Mouse (Mus musculus) fibroblast of lung, adult 2 months (primary cell): ENCODE data around the gene Gm49384.

Source experiments
- DNase-seq: peaks from one replicate; pipeline ENCODE4 v3.0.0-alpha.2; 2011; ENCODE audit warnings: low read depth

The Gm49384 gene

DNA sequence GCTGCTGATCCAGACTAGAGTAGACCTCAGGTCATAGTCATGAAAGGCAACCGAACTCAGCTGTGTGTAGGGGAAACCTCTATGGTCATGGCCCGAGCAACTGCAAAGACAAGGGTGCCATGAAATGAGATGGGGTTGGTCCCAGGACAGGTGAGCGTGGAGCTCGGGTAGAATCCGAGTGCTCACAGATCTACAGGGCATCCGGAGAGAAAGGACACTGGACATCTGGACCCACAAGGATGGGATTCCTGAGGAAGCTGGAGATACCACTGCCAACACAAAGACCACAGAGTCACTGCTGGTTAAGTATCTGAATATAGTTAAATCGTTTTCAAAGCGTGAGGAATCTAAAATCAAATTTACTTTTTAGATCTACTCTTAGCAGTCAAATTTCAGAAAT is 3.3 kb upstream of the Gm49384 start:
- DNase-seq = no peak

DNA sequence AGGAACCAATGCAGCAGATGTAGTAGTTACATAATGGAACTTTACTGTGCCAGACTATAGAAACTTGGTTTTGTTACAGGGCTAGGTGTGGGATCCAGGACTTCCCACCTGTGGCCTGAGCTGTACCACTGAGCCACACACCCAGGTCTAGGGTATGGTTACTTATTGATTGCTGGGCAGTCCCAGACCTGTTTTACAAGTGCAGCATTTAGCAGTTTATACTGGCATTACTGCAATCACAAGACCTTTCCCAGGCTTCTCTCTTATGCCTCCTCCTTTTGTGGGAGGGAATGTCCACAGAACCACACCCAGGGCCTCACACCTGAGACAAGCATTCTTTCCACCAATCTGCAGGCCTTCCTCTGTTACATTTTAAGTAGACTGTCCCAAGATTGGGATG is 5.1 kb downstream of the Gm49384 start:
- DNase-seq = no peak

DNA sequence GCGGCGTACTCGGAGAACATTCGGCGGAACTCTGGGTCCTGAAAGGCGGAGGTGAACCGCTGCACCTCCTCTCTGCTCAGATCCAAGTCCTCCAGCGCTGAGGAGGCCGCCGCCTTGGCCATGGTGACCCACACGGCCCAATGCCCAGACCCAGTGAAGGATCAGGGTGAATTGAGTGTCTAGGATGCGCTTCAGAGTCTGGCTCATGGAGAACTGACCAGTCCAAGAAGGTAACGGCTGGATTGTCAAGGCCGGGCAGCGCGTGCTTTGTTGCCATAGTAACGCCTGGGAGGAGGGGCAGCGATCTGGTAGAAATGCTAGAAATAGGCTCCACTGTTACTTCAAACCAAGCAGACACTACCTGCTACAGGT is 5.9 kb downstream of the Gm49384 start, which contains the start of gene Dnaaf2:
Gene Dnaaf2, minus strand, starts transcription at position 266 of the 372 bp plus-strand sequence.
- no peak for DNase-seq

DNA sequence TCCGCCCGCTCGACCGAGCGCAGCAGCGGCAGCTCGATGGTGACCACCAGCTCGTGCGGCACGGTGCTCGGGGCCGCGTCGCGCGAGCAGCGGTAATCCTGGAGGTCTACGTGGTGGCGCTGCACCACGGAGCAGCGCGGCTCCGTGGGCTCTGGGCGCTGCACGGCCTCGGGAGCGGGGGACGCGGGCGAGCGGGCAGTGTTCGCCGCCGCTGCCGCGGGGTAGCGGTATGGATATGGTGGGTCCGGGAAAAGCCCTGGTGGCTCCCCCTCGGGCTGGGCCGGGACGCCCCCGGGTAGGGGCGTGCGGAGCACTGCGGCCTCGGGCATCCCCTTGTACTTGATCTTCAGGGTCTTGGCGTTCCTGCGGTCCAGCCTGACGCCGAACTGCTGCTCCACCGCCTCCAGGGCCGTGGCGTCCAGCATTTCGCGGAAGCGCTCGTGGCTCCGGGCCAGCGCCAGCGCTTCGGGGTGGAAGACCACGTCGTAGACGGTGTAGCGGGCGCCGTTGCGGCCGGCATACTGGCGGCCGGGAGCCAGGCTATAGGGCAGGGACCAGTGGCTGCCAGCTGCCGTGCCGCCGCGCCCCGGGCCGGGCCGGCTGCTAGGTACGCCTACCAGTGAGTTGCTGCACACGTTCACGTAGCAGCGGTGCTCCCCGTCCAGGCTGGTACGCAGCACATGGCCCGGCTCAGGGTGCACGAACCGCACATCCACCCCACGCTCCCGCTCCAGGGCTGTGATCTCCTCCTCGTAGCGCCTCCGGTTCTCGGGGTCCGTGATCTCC is 6.5 kb downstream of the Gm49384 start:
- no peak for DNase-seq

DNA sequence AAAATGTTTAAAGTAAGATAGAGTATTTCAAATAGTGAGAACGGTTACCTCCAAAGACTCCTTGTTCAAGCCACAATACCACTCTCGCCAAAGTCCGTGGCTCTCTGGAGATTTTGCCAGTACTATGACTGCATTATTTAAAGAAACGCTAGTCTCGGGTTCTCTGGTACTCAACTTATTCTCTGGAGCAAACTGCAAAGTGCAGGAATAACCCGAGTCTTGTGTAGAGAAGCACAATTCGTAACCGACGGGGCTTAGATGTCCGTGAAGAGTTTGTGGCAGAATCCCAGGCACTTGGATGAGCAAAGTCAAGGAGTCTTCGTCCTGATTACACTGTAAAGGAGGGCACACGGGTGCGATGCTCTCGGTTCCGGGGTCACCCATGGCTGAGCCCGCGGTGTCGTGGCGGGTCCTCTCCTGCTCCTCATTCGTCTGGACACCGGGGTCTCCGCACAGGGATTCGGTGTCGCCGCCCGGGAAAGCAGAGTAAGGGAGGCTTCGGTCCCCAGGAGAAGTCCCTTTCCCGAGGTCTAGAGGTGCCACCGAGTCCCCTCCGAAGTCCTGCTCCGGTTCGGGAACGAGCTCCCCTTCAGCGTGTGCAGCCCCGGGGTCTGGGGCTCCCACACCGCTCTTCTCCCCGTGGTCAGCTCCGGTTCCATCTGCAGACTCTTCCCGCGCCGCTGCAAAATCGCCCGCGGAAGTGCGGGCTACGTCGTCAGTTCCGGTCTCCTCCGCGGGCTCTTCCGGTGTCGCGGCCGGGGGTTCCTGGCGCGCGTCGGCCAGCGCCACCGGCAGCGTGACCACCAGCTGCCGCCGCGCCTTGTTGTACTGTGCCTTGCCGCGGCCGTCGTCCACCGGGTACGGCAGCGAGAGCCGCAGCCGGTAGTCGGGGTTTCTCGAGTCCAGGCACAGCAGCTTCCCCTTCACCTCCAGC is 7.4 kb downstream of the Gm49384 start, which contains the start of gene Gm49383:
Gene Gm49383, minus strand, starts transcription at position 661 of the 934 bp plus-strand sequence.
- peak; percentile 29 for DNase-seq

DNA sequence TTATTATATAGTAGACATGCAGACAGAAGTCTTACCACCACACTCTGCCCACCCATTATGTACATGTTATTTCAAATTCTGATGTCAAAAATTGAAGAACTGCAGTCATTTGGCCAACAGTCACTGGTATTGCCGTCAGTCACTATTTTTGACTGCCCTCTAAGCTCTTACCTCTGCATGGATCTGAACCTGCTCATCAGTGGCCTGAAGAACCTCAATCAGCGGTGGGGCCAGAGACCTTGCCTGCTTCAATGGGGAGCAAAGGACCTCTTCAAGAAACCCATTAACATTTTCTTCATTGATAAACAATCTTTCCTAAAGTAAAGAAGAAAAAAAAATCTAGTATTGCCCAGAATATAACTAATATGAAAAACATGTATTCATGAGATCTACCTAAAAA is 11.4 kb downstream of the Gm49384 start:
- no peak for DNase-seq

DNA sequence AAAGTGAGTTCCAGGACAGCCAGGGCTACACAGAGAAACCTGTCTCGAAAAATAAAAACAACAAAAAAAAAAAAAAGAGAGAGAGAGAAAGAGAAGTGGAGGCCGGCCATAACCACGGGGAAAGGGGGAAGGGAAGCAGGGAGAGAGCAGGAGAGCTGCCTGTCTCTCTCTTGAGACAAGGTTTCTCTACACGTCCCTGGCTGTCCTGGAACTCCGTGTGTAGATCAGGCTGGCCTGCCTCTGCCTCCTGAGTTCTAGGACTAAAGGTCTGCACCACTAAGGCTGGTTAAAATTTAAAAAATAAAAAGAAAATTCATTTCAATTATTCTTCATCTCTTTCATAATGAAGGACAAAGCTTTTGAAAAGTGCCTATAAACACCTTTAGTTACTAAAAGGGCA is 12.7 kb downstream of the Gm49384 start:
- no peak for DNase-seq

DNA sequence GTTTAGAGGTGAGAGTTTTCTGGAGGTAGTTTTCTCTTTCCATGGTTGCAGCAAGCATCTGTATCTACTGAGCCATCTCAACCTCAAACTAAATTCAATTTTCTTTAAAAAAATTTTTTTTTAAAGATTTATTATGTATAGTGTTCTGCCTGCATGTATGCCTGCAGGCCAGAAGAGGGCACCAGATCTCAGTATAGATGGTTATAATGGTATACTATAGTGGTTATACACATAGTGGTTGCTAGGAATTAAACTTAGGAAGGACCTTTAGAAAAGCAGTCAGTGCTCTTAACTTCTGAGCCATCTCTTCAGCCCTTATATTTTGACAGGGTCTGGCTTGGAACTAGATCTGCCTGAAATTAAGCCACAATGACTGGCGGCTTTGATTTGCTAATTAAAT is 13.5 kb downstream of the Gm49384 start:
- no peak for DNase-seq

DNA sequence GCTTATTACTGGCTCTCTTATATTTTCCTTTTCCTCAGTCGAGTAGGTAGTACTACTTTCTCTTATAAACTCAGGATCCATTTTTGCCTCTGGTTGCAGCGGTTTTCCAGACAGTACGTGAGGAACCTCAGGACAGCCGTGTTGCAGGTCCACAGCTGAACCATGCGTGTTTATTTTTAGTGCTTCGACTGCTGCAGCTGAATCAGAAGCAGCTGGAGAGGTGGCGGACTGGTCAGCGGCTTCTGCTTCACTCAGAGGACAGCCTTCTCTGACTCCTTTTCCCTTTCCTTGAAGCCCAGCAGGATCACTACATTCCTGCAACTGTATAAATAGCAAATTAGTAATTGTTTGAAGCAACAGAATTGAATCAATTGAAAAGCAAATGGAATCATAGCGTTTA is 14.0 kb downstream of the Gm49384 start:
- DNase-seq = no peak

DNA sequence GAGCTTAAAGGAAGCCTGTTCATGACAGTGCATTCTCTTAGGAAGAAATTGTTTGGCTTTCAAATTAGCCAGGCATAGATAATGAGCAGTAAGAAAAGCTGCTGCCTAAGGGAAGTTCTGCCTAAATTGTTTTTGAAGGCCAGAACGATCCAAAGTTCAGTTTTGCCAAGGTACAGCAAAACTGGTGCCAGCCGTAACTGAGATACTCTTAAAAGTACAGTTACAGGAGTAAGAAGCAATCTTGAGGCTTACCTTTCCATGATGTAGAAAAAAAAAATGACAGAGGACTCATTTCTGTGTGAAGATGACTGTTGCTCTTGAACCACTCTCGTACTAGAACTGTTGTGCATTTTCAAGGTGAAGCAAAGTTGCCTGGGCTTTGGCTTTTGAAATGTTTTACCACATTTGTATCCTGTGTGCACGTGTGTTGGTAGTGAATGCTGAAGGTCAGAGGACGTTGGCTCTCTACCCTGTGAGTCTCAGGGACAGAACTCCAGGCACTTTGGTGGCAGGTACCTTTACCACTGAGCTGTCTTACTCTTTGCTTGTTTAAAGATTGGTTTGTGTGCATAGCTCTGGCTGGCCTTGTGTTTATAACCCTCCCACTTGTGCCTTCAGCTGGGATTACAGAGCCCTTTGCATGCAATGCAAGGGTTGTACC is 17.1 kb downstream of the Gm49384 start:
- no peak for DNase-seq

DNA sequence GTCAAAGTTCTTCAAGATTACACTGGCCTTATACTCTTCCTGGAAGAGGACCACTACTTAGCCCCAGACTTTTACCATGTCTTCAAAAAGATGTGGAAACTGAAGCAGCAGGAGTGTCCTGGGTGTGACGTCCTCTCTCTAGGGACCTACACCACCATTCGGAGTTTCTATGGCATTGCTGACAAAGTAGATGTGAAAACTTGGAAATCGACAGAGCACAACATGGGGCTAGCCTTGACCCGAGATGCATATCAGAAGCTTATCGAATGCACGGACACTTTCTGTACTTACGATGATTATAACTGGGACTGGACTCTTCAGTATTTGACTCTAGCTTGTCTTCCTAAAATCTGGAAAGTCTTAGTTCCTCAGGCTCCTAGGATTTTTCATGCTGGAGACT is 18.7 kb downstream of the Gm49384 start:
- DNase-seq = no peak

DNA sequence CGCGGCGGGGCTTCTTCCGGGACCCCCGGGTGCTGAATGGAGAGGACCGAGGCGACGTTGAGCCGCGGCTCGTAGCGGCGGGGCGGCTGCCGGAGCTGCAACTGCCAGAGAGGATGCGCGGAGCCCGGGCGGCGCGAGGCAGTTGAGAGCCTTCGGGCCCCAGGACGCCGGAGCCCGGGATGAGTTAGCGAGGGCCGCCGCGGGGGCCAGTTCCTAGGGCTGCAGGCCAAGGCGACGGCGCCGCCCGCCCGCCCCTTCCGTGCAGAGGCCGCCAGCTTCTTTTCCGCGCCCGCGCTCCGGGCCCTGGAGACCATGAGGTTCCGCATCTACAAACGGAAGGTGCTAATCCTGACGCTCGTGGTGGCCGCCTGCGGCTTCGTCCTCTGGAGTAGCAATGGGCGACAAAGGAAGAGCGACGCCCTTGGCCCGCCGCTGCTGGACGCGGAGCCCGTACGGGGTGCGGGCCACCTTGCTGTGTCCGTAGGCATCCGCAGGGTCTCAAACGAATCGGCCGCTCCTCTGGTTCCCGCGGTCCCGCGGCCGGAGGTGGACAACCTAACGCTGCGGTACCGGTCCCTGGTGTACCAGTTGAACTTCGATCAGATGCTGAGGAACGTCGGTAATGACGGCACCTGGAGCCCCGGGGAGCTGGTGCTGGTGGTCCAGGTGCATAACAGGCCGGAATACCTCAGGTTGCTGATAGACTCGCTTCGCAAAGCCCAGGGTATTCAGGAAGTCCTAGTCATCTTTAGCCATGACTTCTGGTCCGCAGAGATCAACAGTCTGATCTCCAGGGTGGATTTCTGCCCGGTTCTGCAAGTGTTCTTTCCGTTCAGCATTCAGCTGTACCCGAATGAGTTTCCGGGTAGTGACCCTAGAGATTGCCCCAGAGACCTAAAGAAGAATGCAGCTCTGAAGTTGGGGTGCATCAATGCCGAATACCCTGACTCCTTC is 19.4 kb downstream of the Gm49384 start:
- DNase-seq = no peak

DNA sequence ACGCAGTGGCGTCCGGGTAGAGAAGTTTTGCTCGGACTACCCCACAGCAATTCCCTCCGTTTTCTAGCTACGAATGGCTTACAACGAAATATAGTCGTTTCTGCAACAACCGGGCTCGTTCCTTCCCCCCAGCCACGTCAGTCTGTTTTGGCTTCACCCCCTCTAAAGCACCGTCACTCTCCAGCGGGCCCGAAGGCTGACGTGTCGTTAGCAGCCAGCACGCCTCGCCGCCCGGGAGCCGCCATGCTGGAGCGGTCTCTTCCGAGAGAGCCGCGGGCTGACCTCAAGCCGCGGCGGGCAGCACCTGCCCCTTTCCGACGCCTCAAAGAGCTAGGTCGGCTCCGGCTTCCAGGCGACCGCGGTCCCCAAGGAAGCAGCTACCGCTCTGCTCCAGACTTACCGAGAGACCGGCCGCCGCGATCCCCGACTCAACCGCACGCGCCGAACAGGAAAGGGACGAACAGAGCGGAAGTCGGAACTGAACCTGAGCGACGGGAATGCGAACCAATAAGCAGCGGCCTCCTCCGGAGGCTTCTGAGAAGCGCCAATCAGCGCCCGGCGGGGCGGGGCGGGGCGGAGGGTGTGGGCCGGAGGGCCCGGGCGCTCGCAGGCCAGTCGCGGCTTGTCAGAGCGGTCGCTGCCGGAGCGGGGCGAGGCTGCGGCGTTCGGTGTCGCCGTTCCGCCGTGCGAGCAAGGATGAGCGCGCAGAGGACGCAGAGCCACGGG is 20.3 kb downstream of the Gm49384 start, which contains the start of the genes Rpl36al and Mgat2:
Gene Rpl36al, minus strand, starts transcription at position 501 of the 726 bp plus-strand sequence.
Gene Mgat2, plus strand, starts transcription at position 575 of the 726 bp plus-strand sequence.
- DNase-seq = peak; percentile 89

DNA sequence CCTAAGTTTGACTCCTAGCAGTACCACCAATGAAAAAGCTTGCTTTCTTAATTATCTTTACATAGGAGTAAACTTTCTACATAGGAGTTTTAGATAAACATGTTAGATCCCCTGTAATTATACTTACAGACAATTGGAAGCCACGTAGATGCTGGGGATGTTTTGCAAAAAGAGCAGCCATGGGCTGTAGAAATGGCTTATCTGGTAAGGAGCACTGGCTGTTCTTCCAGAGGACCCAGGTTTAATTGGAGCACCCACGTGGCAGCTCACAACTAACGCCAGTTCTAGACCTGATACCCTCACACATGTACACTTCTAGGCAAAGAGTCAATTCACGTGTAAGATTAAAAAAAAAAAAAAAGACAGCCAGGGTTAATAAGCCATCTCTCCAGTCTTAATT is 22.3 kb downstream of the Gm49384 start:
- no peak for DNase-seq

DNA sequence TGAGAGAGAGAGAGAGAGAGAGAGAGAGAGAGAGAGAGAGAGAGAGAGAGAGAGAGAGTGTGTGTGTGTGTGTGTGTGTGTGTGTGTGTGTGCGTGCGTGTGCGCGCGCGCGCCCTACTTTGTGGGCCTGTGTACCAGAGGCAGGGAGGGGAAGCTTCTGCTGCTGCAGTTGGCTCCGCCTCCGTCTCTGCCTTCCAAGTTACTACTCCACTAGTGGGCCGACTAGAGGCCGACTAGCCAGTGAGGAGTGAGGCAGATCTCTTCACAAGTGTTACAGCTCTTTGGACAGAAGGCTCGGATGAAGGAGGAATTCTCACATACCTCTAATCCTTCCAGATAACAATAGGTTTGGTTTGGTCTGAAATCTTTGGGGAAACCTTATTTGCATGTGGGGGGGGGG is 24.7 kb downstream of the Gm49384 start:
- no peak for DNase-seq

DNA sequence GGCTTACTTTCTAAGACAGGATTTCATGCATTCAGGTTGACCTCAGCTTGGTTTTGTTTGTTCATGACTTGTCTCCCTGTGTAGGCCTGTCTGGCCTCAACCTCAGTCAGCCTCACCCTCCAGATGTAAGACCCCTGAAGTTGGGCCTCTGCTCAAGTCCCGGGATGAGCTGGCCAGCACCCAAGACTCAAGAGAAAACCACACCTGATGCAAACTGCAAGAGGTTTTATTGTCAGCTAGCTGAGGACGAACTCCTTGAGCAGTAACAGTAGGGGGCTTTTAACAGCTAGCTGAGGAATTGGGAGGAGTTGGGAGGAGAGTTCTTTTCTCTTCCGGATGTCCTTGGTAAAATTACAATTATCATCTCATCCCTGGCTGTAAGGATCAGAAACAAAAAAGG is 26.5 kb downstream of the Gm49384 start:
- DNase-seq = no peak

DNA sequence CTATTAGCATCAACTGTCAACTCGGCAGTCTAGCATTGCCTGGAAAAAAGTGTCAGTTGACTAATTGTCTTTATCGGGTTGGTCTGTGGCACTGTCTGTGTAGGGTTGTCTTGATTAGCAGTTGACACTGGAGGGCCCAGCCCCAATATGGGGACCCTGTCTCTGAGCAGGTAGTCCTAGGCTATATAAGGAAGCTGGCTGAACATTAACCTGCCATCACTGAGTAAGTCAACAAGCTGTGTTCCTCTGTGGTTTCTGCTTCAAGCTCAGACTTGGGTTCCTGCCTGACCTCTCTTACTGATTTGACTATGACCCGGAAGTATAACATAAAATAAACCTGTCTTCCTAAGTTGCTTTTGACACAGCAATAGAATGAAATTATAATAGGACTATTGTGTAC is 28.1 kb downstream of the Gm49384 start:
- no peak for DNase-seq

DNA sequence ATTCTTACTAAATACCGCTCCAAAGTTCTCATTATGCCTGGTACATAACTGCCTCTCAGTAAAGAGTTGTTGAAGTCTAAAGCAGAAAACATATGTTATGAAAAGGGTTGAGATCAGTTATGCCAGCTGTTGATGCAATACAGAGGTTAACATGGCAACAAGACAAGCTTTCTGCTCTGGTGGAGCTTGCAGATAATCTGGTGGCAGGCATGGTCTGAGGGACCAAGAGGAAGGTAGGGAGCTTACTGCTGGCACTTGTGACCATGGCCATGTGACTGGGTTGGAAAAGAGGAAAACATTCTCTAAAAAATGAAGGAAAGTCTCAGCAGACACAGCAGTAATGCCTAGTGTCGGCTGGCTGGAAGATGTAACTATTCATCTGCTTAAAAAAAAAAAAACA is 32.8 kb downstream of the Gm49384 start:
- DNase-seq = no peak

DNA sequence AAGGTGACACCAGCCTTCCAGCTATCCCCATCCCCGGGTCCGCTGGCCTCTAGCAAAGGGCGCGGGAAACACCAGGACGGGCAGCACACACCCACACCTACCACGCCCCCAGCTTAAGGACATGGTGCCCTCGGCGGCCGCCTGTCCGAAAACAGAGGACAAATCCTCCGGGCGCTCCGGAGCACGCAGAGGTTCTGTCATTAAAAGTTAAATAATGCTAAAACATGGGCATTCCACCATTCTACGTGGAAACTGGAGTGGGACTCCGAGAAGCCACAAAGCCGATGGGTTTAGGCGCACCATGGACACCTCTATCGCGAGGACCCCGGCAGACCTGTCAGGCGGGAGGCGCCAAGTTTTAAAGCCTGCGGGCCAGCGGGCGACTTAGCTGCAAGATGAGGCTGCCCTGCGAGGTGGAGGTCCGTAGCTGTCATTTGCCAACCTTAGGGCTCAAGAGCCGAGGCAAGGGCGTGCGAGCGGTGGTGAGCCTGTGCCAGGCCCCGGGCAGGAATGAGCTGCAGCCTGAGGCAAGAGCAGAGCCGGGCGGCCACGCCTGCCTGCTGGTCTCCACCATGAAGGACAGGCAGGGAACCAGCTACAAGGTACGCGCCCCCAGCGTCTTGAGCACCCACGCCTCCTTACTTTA is 35.5 kb downstream of the Gm49384 start, which contains the start of gene Lrr1:
Gene Lrr1, plus strand, starts transcription at position 354 of the 646 bp plus-strand sequence.
- peak; percentile 79 for DNase-seq
